Mouse (Mus musculus) limb, embryonic 13.5 days (tissue): ENCODE measurements around the gene Stxbp5l. TPM values are rescaled to one million over a fixed set of nuclear protein-coding genes. Genes with fewer than 3 reads are reported as not detected.
"Not testable (repeated sequence)": the region's sequence is repeated elsewhere in the genome, so short reads cannot be mapped to it uniquely, and the experiment has no call there.

Experiments
- ATAC-seq: fragments of 200-750 bp; cut with Nextera tagmentation; 2 replicates; pipeline ENCODE4 v1.8.0; 2017; ENCODE audit warnings: low read depth, moderate number of reproducible peaks, moderate TSS enrichment; ENCODE audit not compliant: low FRiP score
- H3K27ac ChIP-seq: fragments of 300-500 bp; sonication (generic); 2 replicates; pipeline ENCODE4 v1.5.1; 2015; ENCODE audit warnings: inconsistent platforms, mild to moderate bottlenecking, moderate library complexity
- H3K27me3 ChIP-seq: fragments of 300-500 bp; sonication (generic); 2 replicates; pipeline ENCODE4 v1.6.1; 2015; ENCODE audit warnings: mild to moderate bottlenecking, inconsistent platforms
- H3K36me3 ChIP-seq: fragments of 300-500 bp; sonication (generic); 2 replicates; pipeline ENCODE4 v1.6.1; 2015; ENCODE audit warnings: inconsistent platforms, mild to moderate bottlenecking, moderate library complexity
- H3K4me1 ChIP-seq: fragments of 300-500 bp; sonication (generic); 2 replicates; pipeline ENCODE4 v1.6.1; 2015; ENCODE audit warnings: inconsistent platforms
- H3K4me2 ChIP-seq: fragments of 300-500 bp; sonication (generic); replicated peaks from 2 replicates; pipeline ENCODE4 v1.6.1; 2015; ENCODE audit warnings: inconsistent platforms, mild to moderate bottlenecking, moderate library complexity
- H3K4me3 ChIP-seq: fragments of 300-500 bp; sonication (generic); 2 replicates; pipeline ENCODE4 v1.5.1; 2015; ENCODE audit warnings: moderate library complexity, mild to moderate bottlenecking, inconsistent platforms
- H3K9ac ChIP-seq: fragments of 300-500 bp; sonication (generic); 2 replicates; pipeline ENCODE4 v1.6.1; 2015; ENCODE audit warnings: mild to moderate bottlenecking, inconsistent platforms
- H3K9me3 ChIP-seq: fragments of 300-500 bp; sonication (generic); 2 replicates; pipeline ENCODE4 v1.6.1; 2016; ENCODE audit warnings: inconsistent platforms
- WGBS: fragments of 180-500 bp; shearing (Covaris S2); methylation state at CpG from one replicate; pipeline ENCODE4 v1.1.7; 2015; 5-methylcytosine and 5-hydroxymethylcytosine counted together
- polyA plus RNA-seq: library from polyadenylated mRNA; unstranded; fragments of >200 nt; fragmentation: Nextera tagmentation; extraction: Ambion mirVana; gene quantifications from 2 replicates; pipeline ENCODE4 v1.2.1, GENCODE M21; 2015

The Stxbp5l gene
- polyA plus RNA-seq, 1 experiment from 2014 or later: 0.28 TPM

DNA sequence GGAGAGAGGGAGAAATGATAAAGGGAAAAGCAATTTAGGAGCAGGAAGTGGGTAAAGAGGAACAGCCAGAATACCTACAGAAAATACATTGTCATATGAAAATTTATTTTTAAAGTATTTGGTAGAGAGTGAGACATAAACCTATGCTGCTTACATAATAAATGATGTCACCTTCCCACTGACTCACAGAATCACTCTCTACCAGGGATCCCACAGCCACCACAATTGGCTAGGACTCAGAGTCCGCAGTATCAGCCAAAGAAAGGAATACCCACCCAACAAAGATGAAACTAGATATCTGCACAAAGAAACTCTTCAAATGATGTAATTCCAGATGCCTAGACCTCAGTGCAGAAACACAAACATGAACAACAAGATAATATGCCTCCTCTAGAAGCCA lies 12.0 kb downstream of the Stxbp5l start:
- Histone ChIP-seq H3K9ac (no peak overlapping the region), H3K4me2 (no peak overlapping the region), H3K27me3 (no peaks in the 10 kb centered on the region), H3K4me1 (no peaks in the 10 kb centered on the region), H3K27ac (no peak overlapping the region), H3K9me3 (no peaks in the 10 kb centered on the region), H3K36me3 (no peaks in the 10 kb centered on the region), H3K4me3 (no peak overlapping the region)
- 85% methylated on average over 1 of the region's 1 CpGs for WGBS
- ATAC-seq: no peak

DNA sequence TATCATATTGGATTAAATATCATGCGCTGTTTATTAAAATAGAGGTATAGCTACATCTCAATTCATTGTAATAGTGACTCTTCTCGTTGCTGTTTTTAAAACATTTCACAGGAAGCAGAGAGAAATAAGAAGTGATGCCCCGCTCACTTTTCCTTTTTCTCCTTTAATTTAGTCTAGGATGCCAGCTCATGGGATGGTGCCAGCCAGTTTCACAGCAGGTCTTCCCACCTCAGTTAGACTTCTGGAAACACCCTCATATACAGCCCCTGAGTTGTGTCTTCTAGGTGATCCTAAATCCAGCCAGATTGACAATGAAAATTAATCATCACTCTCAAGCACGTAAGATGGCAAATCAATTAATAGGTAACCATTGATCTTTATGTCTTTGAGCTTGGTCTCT lies 17.3 kb downstream of the Stxbp5l start:
- H3K4me1 ChIP-seq: no peaks in the 10 kb centered on the region
- H3K27ac ChIP-seq: no peak overlapping the region
- no peak for ATAC-seq
- H3K27me3 ChIP-seq: no peaks in the 10 kb centered on the region
- H3K9me3 ChIP-seq: no peaks in the 10 kb centered on the region
- no peak overlapping the region for H3K4me3 ChIP-seq
- H3K36me3 ChIP-seq: no peaks in the 10 kb centered on the region
- no peak overlapping the region for H3K9ac ChIP-seq
- 84% methylated on average over 4 of the region's 4 CpGs for WGBS
- no peak overlapping the region for H3K4me2 ChIP-seq

DNA sequence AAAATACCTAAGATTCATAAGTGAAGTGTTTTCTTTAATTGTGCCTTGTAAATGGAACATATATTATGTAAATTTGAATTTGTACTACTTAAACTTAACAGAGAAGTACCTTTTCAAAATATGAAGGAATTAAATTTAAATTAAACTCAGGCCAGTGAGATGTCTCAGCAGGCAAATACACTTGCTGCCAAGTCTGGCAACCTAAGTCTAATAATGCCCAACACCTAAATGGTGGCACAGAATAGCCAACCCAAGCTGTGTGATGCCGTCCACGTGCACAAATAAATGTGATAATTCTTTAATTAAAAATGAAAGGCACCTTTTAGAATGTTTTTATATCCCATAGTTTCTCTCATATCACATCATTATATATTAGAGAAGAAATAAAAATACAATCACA lies 20.8 kb downstream of the Stxbp5l start:
- H3K4me2 ChIP-seq: no peak overlapping the region
- 0 out of 2 replicates have a peak, but pooled peaks cover 3% of the 10 kb centered on the region for H3K9me3 ChIP-seq
- H3K4me3 ChIP-seq: no peak overlapping the region
- no peaks in the 10 kb centered on the region for H3K4me1 ChIP-seq
- no peak overlapping the region for H3K27ac ChIP-seq
- no peak overlapping the region for H3K9ac ChIP-seq
- H3K27me3 ChIP-seq: no peaks in the 10 kb centered on the region
- 86% methylated on average over 2 of the region's 2 CpGs for WGBS
- H3K36me3 ChIP-seq: no peaks in the 10 kb centered on the region
- ATAC-seq: no peak

DNA sequence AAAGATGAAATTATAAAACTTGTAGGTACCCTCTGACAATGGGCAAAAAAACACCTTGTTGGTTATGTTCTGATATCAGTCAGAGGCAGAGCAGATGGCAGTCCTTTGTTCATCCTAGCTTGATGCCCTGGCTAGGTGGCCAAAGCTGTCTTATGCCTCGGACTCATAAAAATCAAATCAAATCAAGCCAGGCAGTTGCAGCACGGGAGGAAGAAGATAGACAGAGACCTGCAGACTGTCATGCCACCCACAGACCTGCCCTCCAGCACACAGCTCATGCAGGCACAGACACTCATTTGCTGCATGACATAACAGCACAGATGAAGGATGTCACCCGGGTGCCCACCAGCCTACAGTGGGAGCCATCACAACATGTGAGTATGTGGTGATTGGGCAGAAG lies 29.1 kb downstream of the Stxbp5l start:
- no peaks in the 10 kb centered on the region for H3K36me3 ChIP-seq
- H3K9me3 ChIP-seq: 0 out of 2 replicates have a peak, but pooled peaks cover 3% of the 10 kb centered on the region
- no peak for ATAC-seq
- H3K4me3 ChIP-seq: no peak overlapping the region
- H3K4me2 ChIP-seq: no peak overlapping the region
- H3K27ac ChIP-seq: no peak overlapping the region
- WGBS: 84% methylated on average over 3 of the region's 3 CpGs
- H3K4me1 ChIP-seq: no peaks in the 10 kb centered on the region
- no peaks in the 10 kb centered on the region for H3K27me3 ChIP-seq
- no peak overlapping the region for H3K9ac ChIP-seq

DNA sequence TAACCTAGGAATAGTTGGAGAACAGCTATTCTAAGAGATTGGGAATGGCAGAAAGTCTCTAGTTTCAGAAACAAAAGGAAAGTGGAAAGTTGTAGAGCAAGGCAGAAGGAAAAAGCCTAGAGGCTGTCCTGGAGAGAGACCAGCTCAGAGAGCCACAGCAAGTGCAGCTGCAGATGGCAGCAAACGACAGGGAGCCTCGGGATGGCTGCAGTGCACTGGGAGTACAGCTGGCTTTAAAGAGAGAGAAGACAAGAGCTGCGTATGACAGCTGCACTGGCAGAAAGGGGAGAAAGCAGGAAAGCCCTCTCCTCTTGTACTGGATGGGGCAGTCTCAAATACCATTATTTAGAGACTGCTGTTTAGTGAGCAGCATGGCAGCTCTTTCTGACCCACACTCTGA lies 37.7 kb downstream of the Stxbp5l start:
- H3K9me3 ChIP-seq: no peaks in the 10 kb centered on the region
- ATAC-seq: no peak
- H3K36me3 ChIP-seq: no peaks in the 10 kb centered on the region
- H3K27ac ChIP-seq: no peak overlapping the region
- no peak overlapping the region for H3K9ac ChIP-seq
- 16% methylated on average over 3 of the region's 3 CpGs for WGBS
- no peak overlapping the region for H3K4me2 ChIP-seq
- H3K27me3 ChIP-seq: no peaks in the 10 kb centered on the region
- no peaks in the 10 kb centered on the region for H3K4me1 ChIP-seq
- no peak overlapping the region for H3K4me3 ChIP-seq

DNA sequence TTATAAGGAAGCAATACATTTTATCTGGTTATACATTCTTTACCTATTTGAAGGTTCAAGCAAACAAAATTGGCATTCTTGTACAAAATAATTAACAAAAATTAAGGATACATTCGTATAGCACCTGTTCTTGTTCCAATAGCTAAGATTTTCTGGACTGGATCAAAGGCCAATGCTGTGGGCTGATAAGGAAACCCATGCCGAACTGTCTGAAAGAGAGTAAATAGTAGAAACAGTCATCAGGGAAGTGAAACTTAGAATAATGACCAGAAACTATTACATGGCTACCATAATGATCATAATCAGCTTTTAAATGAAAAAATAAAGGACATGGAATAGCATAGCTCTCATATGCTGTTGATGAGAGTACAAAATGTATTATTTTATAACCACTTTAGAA lies 39.8 kb downstream of the Stxbp5l start:
- no peak overlapping the region for H3K9ac ChIP-seq
- no peak for ATAC-seq
- no peak overlapping the region for H3K27ac ChIP-seq
- H3K4me1 ChIP-seq: no peaks in the 10 kb centered on the region
- WGBS: 62% methylated on average over 2 of the region's 2 CpGs
- H3K36me3 ChIP-seq: no peaks in the 10 kb centered on the region
- H3K9me3 ChIP-seq: no peaks in the 10 kb centered on the region
- H3K4me2 ChIP-seq: no peak overlapping the region
- H3K27me3 ChIP-seq: no peaks in the 10 kb centered on the region
- no peak overlapping the region for H3K4me3 ChIP-seq

DNA sequence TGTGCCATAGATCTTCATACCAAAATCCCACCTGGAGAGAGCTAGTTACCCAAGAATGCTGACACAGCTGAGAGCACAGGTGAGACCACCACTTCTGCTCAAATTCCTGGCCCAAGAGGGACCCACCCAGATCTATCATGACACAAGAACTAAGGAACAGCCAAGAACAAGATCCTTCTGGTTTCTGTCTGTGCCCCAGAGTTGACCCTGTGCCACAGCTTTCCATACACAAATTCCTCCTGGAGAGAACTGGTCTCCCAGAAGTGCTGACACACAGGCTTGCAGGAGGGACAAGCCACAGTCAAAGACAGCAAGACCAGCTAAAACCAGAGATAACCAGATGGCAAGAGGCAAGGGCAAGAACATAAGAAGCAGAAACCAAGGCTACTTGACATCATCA lies 43.3 kb downstream of the Stxbp5l start:
- H3K4me1 ChIP-seq, H3K9me3 ChIP-seq, H3K36me3 ChIP-seq, H3K4me2 ChIP-seq, ATAC-seq, H3K4me3 ChIP-seq, H3K27me3 ChIP-seq, H3K27ac ChIP-seq, H3K9ac ChIP-seq: not testable (repeated sequence)

DNA sequence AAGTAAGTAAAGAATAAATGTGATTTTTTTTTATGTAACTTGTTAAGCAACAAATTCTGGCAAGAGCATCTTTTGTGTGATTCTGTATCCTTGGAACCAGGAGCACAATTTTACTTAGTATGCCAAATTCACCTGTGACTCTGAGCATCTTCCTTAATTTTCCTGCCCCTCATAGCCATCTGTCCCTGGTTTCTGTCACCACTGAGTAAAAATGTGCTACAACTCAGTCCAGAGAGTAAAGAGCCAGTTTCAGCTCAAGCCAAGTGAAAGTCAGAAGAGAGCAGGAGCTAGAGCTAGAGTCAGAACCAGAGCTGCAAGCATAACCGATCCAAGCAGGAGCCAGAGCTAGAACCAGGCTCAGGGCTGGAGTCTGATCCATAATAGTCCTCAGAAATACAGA lies 46.6 kb downstream of the Stxbp5l start:
- H3K9ac ChIP-seq: no peak overlapping the region
- no peaks in the 10 kb centered on the region for H3K36me3 ChIP-seq
- no peak overlapping the region for H3K4me2 ChIP-seq
- H3K27ac ChIP-seq: no peak overlapping the region
- no peak for ATAC-seq
- no peaks in the 10 kb centered on the region for H3K27me3 ChIP-seq
- no peaks in the 10 kb centered on the region for H3K9me3 ChIP-seq
- no peak overlapping the region for H3K4me3 ChIP-seq
- WGBS: 93% methylated on average over 1 of the region's 1 CpGs
- H3K4me1 ChIP-seq: no peaks in the 10 kb centered on the region

DNA sequence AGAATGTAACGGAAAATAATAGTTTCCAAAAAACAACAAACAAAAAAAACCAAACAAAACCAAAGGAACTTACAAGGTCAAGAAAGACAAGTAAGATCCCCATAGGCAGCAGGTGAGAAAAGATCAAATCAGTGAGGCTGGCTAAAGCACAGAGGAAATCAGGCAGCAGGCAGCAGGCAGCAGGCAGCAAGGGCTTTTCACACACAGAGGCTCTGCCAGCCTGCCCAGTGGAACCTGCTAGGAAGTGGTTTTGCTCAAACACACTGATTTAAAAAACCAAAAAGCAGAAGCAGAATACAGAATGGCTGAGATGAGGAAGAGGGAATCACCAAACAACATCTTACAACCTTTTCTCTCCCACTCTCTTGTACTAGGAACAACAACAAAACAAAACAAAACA lies 47.2 kb downstream of the Stxbp5l start:
- 84% methylated on average over 1 of the region's 1 CpGs for WGBS
- no peaks in the 10 kb centered on the region for H3K27me3 ChIP-seq
- no peaks in the 10 kb centered on the region for H3K9me3 ChIP-seq
- H3K27ac ChIP-seq: no peak overlapping the region
- no peak overlapping the region for H3K4me2 ChIP-seq
- no peaks in the 10 kb centered on the region for H3K4me1 ChIP-seq
- ATAC-seq: no peak
- H3K4me3 ChIP-seq: no peak overlapping the region
- no peaks in the 10 kb centered on the region for H3K36me3 ChIP-seq
- no peak overlapping the region for H3K9ac ChIP-seq

DNA sequence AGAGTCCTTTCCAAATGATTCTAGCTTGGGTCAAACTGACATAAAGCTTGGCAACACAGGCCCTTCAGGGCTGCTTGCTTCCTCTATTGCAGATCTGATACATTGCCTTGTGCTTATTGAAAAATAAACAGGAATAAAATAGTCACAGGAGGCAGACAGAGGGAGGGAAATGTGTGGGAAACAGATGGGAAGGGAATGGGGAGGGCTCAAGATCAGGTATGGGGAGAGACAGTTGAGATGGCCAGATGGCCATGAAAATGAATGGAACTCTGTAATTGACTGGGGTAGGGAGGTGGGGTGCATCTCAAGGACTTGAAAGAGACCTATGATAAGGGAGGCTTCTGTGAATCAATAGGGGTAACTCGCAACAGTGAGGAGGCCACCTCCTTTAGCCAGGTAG lies 80.3 kb downstream of the Stxbp5l start:
- Histone ChIP-seq H3K36me3 (no peaks in the 10 kb centered on the region), H3K27me3 (no peaks in the 10 kb centered on the region), H3K4me3 (no peak overlapping the region), H3K9ac (no peak overlapping the region), H3K4me2 (no peak overlapping the region), H3K9me3 (no peaks in the 10 kb centered on the region), H3K4me1 (no peaks in the 10 kb centered on the region), H3K27ac (no peak overlapping the region)
- WGBS: 85% methylated on average over 1 of the region's 1 CpGs
- no peak for ATAC-seq

DNA sequence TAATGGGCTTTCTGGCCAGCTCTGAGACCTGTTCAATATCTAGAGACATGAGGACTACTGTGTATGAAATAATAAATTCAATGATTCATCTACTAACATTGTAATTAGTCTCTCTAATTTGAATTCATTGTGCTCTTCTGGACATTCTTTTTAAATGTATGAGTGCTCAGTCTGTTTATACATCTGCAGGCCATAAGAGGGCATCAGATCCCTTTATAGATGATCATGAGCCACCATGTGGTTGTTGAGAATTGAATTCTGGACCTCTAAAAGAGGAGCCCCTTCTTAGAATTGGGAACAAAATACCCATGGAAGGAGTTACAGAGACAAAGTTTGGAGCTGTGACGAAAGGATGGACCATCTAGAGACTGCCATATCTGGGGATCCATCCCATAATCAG lies 92.2 kb downstream of the Stxbp5l start:
- Histone ChIP-seq H3K4me3 (no peak overlapping the region), H3K4me1 (no peaks in the 10 kb centered on the region), H3K9me3 (no peaks in the 10 kb centered on the region), H3K27ac (no peak overlapping the region), H3K27me3 (no peaks in the 10 kb centered on the region), H3K9ac (no peak overlapping the region), H3K36me3 (no peaks in the 10 kb centered on the region), H3K4me2 (no peak overlapping the region)
- 65% methylated on average over 1 of the region's 1 CpGs for WGBS
- ATAC-seq: no peak

DNA sequence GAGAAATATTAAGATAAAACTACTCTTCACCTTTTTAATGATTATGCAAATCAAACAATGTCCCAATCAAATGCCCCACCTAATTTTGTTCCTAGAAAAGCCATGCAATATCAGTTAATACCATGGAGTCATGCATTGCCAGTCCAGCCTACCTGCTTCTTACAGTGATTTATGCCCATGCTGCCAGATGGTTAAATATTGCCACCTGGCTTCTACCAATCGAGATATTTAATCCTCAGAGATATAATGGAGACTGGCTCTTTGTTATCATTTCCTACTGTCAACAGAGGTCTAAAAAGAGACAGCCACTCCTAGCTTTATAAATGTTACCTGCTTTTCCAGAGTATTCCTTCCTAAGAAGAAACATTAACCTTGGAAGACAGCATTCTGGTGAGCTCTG lies 104.6 kb downstream of the Stxbp5l start:
- no peak for ATAC-seq
- no peaks in the 10 kb centered on the region for H3K4me1 ChIP-seq
- no peaks in the 10 kb centered on the region for H3K36me3 ChIP-seq
- H3K27ac ChIP-seq: no peak overlapping the region
- no peaks in the 10 kb centered on the region for H3K9me3 ChIP-seq
- H3K4me3 ChIP-seq: no peak overlapping the region
- H3K27me3 ChIP-seq: no peaks in the 10 kb centered on the region
- 36% methylated on average over 1 of the region's 1 CpGs for WGBS
- H3K9ac ChIP-seq: no peak overlapping the region
- no peak overlapping the region for H3K4me2 ChIP-seq

DNA sequence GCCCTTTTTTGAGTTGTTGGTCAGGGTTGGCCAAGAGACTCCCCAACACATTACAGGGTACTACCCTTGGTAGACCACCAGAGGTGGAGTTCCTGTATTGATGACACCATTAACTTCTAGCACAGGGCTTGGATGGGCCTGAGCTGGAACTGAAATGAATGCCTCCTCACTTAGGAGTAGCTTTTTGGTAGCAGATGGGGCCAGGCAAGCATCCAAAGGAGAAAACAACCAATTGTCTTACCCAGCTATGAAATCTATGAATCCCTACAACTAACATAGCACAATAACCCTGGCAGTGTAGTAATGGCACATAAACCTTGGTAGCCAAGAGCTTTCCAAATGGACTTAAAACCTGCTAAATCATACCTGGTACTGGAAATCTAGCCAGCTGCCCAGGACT lies 111.1 kb downstream of the Stxbp5l start:
- Histone ChIP-seq H3K27me3 (no peaks in the 10 kb centered on the region), H3K4me2 (no peak overlapping the region), H3K9ac (no peak overlapping the region), H3K36me3 (no peaks in the 10 kb centered on the region), H3K27ac (no peak overlapping the region), H3K9me3 (no peaks in the 10 kb centered on the region), H3K4me3 (no peak overlapping the region), H3K4me1 (no peaks in the 10 kb centered on the region)
- no peak for ATAC-seq

DNA sequence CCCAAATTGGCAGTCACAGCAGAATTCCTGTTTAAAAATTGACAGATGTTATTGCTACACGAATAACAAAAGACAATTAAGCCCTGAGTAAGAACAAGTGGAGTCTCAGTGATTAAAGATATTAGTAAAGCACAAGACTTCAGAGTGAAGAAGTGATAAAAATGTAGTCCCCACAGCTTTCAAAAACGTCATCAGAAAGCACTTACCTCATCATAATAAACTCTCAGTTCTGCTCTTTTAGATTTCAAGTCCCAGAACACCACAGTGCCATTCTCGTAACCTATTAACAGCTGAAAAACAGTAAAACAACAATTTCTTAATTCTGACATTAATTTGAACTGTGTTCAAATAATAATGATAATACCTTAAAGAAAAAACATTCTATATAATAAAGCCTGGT lies 123.1 kb downstream of the Stxbp5l start:
- H3K4me3 ChIP-seq: no peak overlapping the region
- no peak overlapping the region for H3K9ac ChIP-seq
- H3K27ac ChIP-seq: no peak overlapping the region
- H3K36me3 ChIP-seq: no peaks in the 10 kb centered on the region
- no peaks in the 10 kb centered on the region for H3K9me3 ChIP-seq
- no peaks in the 10 kb centered on the region for H3K27me3 ChIP-seq
- 52% methylated on average over 3 of the region's 3 CpGs for WGBS
- no peaks in the 10 kb centered on the region for H3K4me1 ChIP-seq
- no peak overlapping the region for H3K4me2 ChIP-seq
- no peak for ATAC-seq
